Comparison of ENCODE assay signal across 9 mouse cellular contexts in genomic region chr14:29980447-29981205, GRCm38 (mm10). TPM values are rescaled to one million over a fixed set of nuclear protein-coding genes. Genes with fewer than 3 reads are reported as not detected.
DNase-seq lines count a peak whose midpoint lies in the region; ATAC-seq and TF ChIP-seq lines count a peak whose summit lies in the region.
"Had no signal": no experiment of that assay in that cellular context is flagged by ENCODE, and none has a peak within 500 bp of the region (broad histone marks: within the 10 kb centered on the region; RNA-seq: fewer than 3 reads in every experiment).

No protein-coding gene starts in this region.

- H3K9ac ChIP-seq in midbrain, postnatal 0 days (replicated peaks; ENCODE audit: low read length, poor library complexity, severe bottlenecking), result no peak overlapping the region
- no peak overlapping the region for H3K9ac ChIP-seq in midbrain, embryonic 16.5 days (ENCODE audit: low read depth, low read length)
- H3K9ac ChIP-seq: limb, embryonic 13.5 days had no signal

- DNase-seq in adrenal gland, postnatal 10 days, result peak; percentile 27
- DNase-seq in adrenal gland, postnatal 25 days, result no peak
- peak; percentile 29 for DNase-seq in midbrain, postnatal 0 days (ENCODE audit: low spot score)
- peak; percentile 69 for DNase-seq in kidney, adult 9 months
- peak; percentile 61 for DNase-seq in thymus, postnatal 14 days
- DNase-seq in gastrocnemius, postnatal 14 days, result no peak

- 94% methylated on average over 10 of the region's 10 CpGs for WGBS in midbrain, postnatal 0 days
- 96% methylated on average over 10 of the region's 10 CpGs for WGBS in midbrain, embryonic 16.5 days

- no peak for ATAC-seq in midbrain, postnatal 0 days (ENCODE audit: low FRiP score)
- no peak for ATAC-seq in midbrain, embryonic 16.5 days
- ATAC-seq in monocyte, adult 5-6 weeks (replicated peaks; ENCODE audit: insufficient number of reproducible peaks, low FRiP score, low TSS enrichment, poor library complexity, severe bottlenecking), result no peak

- no peaks in the 10 kb centered on the region for H3K9me3 ChIP-seq in midbrain, postnatal 0 days (ENCODE audit: low read length)
- no peaks in the 10 kb centered on the region for H3K9me3 ChIP-seq in midbrain, embryonic 16.5 days (replicated peaks; ENCODE audit: control insufficient read depth, low read length, poor library complexity, severe bottlenecking)

- H3K4me2 ChIP-seq in midbrain, postnatal 0 days (ENCODE audit: low read depth, low read length, poor library complexity, severe bottlenecking), result no peak overlapping the region
- no peak overlapping the region for H3K4me2 ChIP-seq in midbrain, embryonic 16.5 days (ENCODE audit: low read length)

- H3K4me1 ChIP-seq in midbrain, postnatal 0 days (ENCODE audit: insufficient read depth, low read length), result no peaks in the 10 kb centered on the region
- peaks cover 10% of the 10 kb centered on the region for H3K4me1 ChIP-seq in midbrain, embryonic 16.5 days (ENCODE audit: control insufficient read depth, insufficient read depth, low read length)

- peak; percentile 50 for TF ChIP-seq CTCF in midbrain, postnatal 0 days (IDR thresholded peaks at IDR 0.05)

- no peak overlapping the region for H3K27ac ChIP-seq in midbrain, postnatal 0 days (ENCODE audit: low read depth, low read length)
- no peak overlapping the region for H3K27ac ChIP-seq in midbrain, embryonic 16.5 days (ENCODE audit: low read length)
- H3K27ac ChIP-seq: limb, embryonic 13.5 days had no signal

- intact Hi-C loops in gastrocnemius, postnatal 14 days (cut with DNase I; ENCODE audit: low total_unique reads), result no loop called here

- H3K36me3 ChIP-seq in midbrain, postnatal 0 days (ENCODE audit: insufficient read depth, low read length), result peaks cover 54% of the 10 kb centered on the region
- H3K36me3 ChIP-seq in midbrain, embryonic 16.5 days (ENCODE audit: control insufficient read depth, insufficient read depth, low read length), result peaks cover 61% of the 10 kb centered on the region

- no peaks in the 10 kb centered on the region for H3K27me3 ChIP-seq in midbrain, postnatal 0 days (ENCODE audit: insufficient read depth, low read length)
- no peaks in the 10 kb centered on the region for H3K27me3 ChIP-seq in midbrain, embryonic 16.5 days (ENCODE audit: control insufficient read depth, insufficient read depth, low read depth, low read length)
- H3K27me3 ChIP-seq: limb, embryonic 13.5 days had no signal

- H3K4me3 ChIP-seq in midbrain, postnatal 0 days (ENCODE audit: low read depth, low read length), result no peak overlapping the region
- no peak overlapping the region for H3K4me3 ChIP-seq in midbrain, embryonic 16.5 days (ENCODE audit: low read depth, low read length)

RNA-seq across cellular contexts. Expression of gene Actr8, which starts 2.5 kb away (rescaled TPM):
- total RNA-seq in adrenal gland, postnatal 10 days (2021), result 10 to 100 TPM; 44.8 to 56.5 TPM
- total RNA-seq in adrenal gland, postnatal 25 days (2021), result 63.0 and 78.1 TPM in 2 replicates
- total RNA-seq in midbrain, postnatal 0 days (2014; rRNA removed), result 43.7 and 44.7 TPM in 2 replicates
- polyA plus RNA-seq in midbrain, postnatal 0 days (2015; fragmentation: Nextera tagmentation; extraction: Ambion mirVana), result 46.5 and 49.0 TPM in 2 replicates
- 74.0 and 80.7 TPM in 2 replicates for polyA plus RNA-seq in midbrain, embryonic 16.5 days (2015; fragmentation: Nextera tagmentation; extraction: Ambion mirVana)
- total RNA-seq in gastrocnemius, postnatal 14 days (2021), result 10 to 100 TPM; 24.1 to 29.7 TPM
- total RNA-seq in monocyte, adult 5-6 weeks (2017), result 36.7 to 66.2 TPM (median 39.9 TPM) in 3 replicates

RNA-seq across cellular contexts. Expression of gene Selenok, which starts 12.5 kb away (rescaled TPM):
- total RNA-seq in adrenal gland, postnatal 10 days (2021), result 10 to 100 TPM; 67.8 to 89.2 TPM
- total RNA-seq in adrenal gland, postnatal 25 days (2021), result 101 and 108 TPM in 2 replicates
- total RNA-seq in midbrain, postnatal 0 days (2014; rRNA removed), result 82.8 and 125 TPM in 2 replicates
- polyA plus RNA-seq in midbrain, postnatal 0 days (2015; fragmentation: Nextera tagmentation; extraction: Ambion mirVana), result 420 and 430 TPM in 2 replicates
- polyA plus RNA-seq in midbrain, embryonic 16.5 days (2015; fragmentation: Nextera tagmentation; extraction: Ambion mirVana), result 410 and 411 TPM in 2 replicates
- 10 to 100 TPM; 55.1 to 60.3 TPM for total RNA-seq in gastrocnemius, postnatal 14 days (2021)
- total RNA-seq in monocyte, adult 5-6 weeks (2017), result 363 to 500 TPM (median 474 TPM) in 3 replicates

RNA-seq across cellular contexts. Expression of gene Il17rb, which starts 28.1 kb away (rescaled TPM):
- total RNA-seq in adrenal gland, postnatal 10 days (2021), result 1 to 10 TPM; 2.1 to 3.0 TPM
- 1.8 and 3.7 TPM in 2 replicates for total RNA-seq in adrenal gland, postnatal 25 days (2021)
- total RNA-seq in midbrain, postnatal 0 days (2014; rRNA removed), result 1.7 and 1.9 TPM in 2 replicates
- polyA plus RNA-seq in midbrain, postnatal 0 days (2015; fragmentation: Nextera tagmentation; extraction: Ambion mirVana), result 1.3 and 1.8 TPM in 2 replicates
- polyA plus RNA-seq in midbrain, embryonic 16.5 days (2015; fragmentation: Nextera tagmentation; extraction: Ambion mirVana), result 1.8 and 2.4 TPM in 2 replicates
- total RNA-seq in gastrocnemius, postnatal 14 days (2021), result under 1 TPM in 1 of 2 experiments, not detected in 1; 0.10 TPM
- 0.32 to 0.39 TPM in 2 of 3 replicates, not detected in the other for total RNA-seq in monocyte, adult 5-6 weeks (2017)

RNA-seq across cellular contexts. Expression of gene Chdh, which starts 28.2 kb away (rescaled TPM):
- total RNA-seq in adrenal gland, postnatal 10 days (2021), result 10 to 100 TPM; 16.1 to 26.4 TPM
- 10.7 and 12.9 TPM in 2 replicates for total RNA-seq in adrenal gland, postnatal 25 days (2021)
- 1.6 and 2.5 TPM in 2 replicates for total RNA-seq in midbrain, postnatal 0 days (2014; rRNA removed)
- polyA plus RNA-seq in midbrain, postnatal 0 days (2015; fragmentation: Nextera tagmentation; extraction: Ambion mirVana), result 0.34 and 0.65 TPM in 2 replicates
- polyA plus RNA-seq in midbrain, embryonic 16.5 days (2015; fragmentation: Nextera tagmentation; extraction: Ambion mirVana), result 0.37 and 1.0 TPM in 2 replicates
- total RNA-seq in gastrocnemius, postnatal 14 days (2021), result under 1 TPM; 0.20 to 0.49 TPM
- 0.19 to 0.21 TPM in 2 of 3 replicates, not detected in the other for total RNA-seq in monocyte, adult 5-6 weeks (2017)

Comparison
In these comparisons a context has a peak if more than half of its experiments do, and no peak if none do; other contexts are left out.
1. DNase-seq: peak in adrenal gland, postnatal 10 days (single experiment), midbrain, postnatal 0 days (single experiment), kidney, adult 9 months (single experiment) and thymus, postnatal 14 days (single experiment); none in adrenal gland, postnatal 25 days (single experiment) and gastrocnemius, postnatal 14 days (single experiment).